Mouse (Mus musculus) liver, embryonic 14.5 days (tissue): ENCODE results near the gene Nfe2l1.

Experiments
- CTCF ChIP-seq: IDR thresholded peaks from 2 replicates; pipeline ENCODE4 v1.5.1; 2016; ENCODE audit warnings: antibody characterized with exemption, low read depth, control low read depth
- EP300 ChIP-seq: IDR thresholded peaks from 2 replicates; pipeline ENCODE4 v1.6.1; 2016; ENCODE audit warnings: antibody characterized with exemption, low read depth

GRCm38 (mm10) chr11:96857446-96857845 is 27.7 kb upstream of the Nfe2l1 start:
- TF ChIP-seq CTCF (no peak), EP300 (no peak)
